Mouse (Mus musculus) adrenal gland, adult 18-20 months (tissue): Measurements from ENCODE around the gene Mrm3. TPM values are rescaled to one million over a fixed set of nuclear protein-coding genes. Genes with fewer than 3 reads are reported as not detected.

Source experiments
- DNase-seq, 2 experiments: peaks; one replicate each; pipeline ENCODE4 v3.0.0; 2021 to 2022; ENCODE audit warnings: low spot score in 2 of 2
- total RNA-seq, 2 experiments: library from RNA; stranded (reverse); gene quantifications; 1 replicate in 1 of 2; 2 replicates in 1 of 2; pipeline ENCODE4 v1.2.3; 2021

Gene Mrm3
- total RNA-seq, 2 experiments from 2014 or later: 19.2 to 21.2 TPM

DNA sequence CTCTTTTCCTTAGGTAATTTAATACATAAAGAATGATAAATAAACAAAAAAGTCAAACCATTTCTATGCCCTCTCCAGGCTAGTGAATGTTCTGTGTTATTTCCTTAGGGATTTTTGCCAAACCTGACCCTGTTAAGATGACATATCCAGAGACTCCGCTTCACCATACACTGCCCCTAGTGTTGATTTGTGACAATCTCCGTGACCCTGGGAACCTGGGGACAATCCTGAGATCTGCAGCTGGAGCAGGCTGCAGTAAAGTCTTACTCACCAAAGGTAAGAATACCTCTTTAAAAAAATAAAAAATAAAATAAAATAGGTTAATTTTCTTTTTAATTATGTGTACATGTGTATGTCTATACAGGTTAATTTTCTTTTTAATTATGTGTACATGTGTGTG, 3.7 kb downstream of the Mrm3 start:
- DNase-seq: no peak

DNA sequence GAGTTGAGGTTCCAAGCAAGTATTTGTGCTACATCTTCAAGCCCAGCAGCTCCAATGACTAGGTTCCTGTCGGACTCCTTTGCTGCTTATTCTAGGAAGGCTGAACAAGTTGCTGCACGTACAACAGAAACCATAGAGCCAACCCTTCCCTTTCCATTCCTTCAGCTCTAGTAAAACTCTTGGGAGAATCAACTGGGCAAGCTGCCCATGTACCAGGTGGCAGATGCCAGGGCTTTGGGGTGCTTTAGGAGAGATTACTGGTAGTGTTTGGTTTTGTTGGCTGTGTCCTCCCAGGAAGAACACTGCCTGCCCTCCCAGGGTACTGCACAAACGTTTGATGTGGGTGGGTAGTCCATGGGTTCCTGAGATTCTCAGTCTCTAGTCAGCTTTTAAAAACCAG, 8.5 kb downstream of the Mrm3 start:
- no peak for DNase-seq

DNA sequence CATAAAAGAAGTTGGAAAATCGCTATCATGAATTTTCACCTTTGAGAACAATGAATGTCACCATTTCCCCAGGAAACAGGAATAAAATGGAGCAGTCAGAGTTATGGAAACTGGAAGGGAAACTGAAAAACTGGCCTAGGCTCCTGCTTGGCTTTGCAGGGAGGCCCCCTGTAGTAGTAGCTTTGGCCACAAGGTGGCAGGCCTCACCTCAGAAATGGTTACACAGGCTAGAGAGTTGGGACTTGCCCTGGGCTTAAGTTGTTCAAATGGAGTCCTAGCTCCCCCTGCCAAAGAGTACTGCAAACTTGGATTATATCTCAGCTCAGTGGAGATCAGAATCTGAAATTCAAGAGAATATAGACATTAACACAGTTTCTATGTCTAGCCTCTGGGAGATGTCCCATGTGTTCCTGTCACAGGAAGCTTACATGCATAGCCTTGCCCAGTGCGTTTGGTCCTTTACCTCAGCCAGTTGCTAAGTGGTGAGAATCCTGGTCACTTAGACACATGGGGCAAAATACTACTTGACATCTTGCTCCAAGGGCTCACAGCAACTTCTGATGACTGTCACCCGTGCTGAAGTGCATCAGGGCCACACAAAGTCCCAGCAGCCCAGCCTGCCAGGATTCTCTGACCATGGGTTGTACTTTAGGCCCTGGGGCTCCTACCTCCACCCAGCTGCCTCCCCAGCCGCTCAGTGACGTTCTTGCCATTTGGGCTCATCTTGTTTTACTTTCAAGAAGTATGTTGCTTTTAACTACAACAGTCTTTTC, 9.8 kb downstream of the Mrm3 start:
- peak; percentile 85 to 90 for DNase-seq

DNA sequence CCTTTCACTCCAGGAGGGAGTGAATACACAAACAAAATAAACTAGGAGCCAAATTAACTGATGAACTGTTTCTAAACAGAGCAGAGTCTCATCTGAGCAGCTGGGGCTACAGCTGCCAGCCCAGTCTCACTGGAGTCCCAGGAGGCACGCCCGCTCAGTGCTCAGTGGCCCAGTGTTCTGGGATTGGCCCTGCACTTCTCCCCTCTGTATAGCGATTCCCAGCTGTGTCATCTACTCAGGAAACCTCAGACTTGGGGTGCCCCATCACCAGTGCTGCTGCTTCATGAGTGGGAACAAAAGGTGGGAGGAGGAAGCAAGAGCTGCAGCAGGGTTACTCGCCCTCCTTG, 10.4 kb downstream of the Mrm3 start:
- no peak for DNase-seq

DNA sequence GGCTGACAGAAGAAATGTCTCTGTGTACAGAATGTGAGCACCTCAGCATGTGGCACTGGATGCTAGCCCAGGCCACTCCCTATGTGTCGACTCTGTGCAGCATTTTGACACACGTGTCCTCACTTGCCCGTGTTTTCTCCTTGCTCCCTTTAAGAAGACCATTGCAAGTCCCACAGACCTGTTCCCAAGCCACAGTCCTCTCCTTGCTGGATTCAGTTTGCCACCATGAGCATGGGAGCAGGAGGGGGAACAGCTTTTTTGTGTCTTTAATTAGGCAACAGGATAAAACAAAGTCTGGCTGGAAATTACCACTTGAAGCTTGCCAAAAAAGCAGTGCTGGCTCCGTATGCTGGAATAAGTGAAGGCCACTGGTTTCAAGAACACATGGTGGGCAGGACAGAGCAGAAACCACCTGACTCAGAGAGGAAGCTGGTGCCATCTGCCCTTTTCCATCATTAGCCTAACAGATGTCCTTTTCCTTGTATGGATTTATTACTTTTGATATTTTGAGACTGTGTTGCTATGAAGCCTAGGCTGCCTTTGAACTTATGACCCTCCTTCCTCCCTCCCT, 12.0 kb downstream of the Mrm3 start:
- no peak for DNase-seq

DNA sequence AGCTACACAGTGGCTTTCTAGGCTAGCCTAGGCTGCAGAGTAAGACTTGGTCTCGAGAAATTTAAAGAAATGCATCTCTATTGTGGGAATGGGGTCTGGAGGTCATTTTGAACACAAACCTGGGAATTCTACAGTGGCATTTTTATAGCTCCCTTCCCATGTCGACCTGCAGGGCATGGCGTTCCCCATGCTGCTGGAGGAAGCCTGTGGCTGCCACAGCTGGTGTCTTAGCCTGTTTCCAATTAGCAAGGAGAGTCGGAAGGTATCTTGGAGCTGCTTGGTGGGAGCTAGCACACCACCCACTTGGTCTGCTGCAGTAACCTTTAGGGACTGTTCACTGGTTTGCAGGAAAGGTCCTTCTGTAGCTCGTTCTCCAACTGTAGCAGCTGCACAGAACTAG, 12.6 kb downstream of the Mrm3 start:
- DNase-seq: no peak

DNA sequence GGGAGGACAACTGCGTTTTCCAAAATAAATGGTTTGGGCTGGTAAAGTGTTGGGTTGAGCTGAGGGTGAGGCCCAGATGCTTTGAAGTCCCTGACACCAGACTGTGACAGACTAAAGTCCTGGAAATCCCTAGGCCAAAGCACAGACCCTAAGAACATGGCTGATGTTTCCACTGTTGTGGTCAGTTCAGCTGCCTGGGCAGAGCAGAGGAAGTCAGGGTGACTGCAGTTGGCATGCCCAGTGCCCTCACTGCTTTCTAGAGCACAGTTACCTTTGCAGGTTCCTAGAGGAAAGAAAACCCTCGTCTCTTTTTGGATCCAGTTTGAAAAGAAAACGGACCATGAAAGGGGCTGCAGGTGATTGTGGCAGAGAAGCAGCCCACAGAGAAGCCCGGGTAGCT, 13.9 kb downstream of the Mrm3 start:
- DNase-seq: no peak

DNA sequence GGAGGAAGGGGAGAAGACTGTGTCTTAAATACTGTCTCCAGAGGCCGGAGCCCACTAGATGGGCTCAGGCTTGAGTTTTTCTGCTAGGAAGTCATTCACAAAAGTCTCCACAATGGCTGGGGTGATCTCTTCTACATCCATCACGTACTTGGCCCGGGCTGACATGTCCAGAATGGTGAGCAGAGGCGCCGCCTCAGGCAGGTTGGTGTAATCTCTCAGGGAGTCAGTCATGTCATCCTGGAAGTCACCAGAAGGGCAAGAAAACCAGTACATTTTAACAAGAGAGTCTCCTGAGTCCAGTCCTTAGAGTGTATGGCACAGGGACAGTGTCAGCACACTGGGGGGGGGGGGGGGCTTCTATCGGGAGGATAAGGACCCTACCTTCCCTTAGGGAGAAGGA, 15.0 kb downstream of the Mrm3 start:
- DNase-seq: no peak

DNA sequence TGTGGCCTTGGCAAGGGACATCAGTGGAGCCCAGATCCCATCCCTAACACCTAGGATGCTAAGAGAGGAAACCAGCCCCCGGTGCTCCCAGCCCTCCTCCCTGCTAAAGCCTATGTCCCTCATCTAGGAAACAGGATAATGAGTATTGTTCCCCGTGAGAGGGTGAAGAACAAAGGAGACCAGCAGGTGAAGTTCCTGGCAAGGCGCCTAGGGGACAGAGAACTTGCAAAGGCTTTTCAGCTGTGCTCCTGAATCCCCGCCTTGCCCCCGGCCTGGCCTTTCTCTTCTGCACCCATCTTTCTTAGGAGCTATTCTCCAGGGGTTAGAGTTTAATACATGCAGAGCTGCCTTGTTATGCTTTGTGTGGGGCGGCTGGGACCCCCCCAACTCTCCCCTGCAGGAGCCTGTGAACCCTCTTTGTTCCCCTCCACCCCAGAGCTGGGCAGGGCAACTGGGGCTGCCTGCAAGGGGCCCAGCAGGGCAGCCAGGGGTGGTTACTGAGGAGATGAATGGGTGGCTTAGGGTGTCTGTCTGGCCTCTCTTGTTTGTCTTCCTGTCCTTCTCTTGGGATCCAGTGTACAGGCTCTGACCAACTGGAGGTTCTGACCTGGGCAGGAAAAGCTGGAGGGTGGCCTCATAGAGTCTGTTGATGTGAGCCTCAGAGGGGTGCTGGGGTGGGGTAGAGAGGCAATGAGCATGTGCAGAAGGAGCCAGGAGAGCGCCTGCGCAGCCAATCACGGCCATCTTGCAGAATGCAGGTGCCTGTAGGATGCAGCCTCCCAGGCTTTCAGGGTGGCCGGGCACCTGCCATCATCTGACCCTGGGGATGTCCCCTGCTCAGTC, 16.9 kb downstream of the Mrm3 start:
- no peak for DNase-seq

DNA sequence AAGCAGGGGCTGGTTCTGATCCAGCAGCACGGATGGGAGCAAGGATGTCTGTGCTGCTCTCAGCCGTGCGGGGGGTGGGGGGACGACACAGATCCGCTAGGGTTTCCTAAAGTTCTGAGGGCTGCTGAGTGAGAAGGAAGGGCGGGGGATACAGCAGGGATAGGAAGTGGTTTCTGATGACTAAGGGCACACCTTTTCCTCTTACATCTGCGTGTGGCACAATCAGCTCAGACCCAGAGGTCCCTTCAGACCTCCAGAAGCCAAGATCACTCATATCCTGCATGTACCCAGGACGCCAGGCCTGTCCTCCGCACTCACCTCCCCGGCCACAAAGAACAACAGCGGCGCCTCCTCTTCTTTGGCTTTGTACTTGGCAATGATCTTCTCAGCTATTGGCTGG, 17.7 kb downstream of the Mrm3 start:
- no peak for DNase-seq

DNA sequence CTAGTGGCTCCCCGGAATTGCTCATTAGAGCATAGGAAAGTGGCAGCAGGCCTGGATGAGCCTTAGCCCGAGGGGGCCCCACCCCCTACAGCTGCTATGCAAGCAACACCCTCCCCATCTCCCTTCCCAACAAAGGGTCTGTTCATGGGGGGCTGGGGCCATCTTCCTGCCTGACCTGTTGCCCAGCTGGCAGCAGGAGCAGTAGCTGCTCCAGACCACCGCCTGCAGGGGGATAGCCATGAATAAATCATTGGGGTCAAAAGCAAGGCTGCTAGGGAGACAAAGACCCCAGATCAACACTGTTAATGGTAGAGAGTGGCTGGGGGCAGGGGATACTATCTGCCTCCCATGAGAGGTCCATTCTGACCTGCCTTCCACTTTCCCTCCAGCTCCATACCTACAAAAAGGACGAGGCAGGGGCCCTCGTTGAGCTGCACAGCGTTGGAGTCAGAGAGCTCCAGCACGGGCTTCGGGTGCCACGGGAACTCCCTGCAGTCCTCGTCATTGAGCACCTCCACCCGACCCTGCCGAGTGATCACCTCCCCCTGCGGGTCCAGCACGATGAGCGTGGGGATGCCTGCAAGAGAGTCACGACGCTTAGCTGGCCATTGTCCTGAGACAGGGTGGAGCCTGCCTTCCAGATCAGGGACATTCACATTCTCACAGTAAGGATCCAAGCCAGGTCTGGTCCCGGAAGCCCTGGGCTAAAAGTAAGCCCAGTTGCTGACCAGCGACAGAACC, 19.3 kb downstream of the Mrm3 start:
- DNase-seq: no peak

DNA sequence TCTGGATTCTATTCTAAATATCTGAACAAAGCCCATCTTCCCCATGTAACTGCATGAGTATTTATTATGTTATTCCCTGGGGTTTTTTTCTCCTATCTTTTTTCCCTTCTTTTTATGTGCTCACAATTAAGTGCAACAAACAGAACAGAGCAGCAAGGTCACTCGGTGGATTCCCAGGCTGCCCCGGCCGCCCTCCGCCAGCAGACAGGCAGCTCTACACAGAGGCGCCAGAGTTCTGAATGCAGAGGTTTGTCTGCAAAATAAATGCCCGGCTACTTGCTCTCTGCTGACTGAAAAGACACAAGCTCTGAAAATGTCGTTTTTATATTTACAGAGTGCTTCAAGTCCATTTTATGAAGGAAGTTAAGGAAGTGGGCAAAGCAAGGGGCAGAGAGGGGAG, 24.0 kb downstream of the Mrm3 start:
- no peak for DNase-seq

DNA sequence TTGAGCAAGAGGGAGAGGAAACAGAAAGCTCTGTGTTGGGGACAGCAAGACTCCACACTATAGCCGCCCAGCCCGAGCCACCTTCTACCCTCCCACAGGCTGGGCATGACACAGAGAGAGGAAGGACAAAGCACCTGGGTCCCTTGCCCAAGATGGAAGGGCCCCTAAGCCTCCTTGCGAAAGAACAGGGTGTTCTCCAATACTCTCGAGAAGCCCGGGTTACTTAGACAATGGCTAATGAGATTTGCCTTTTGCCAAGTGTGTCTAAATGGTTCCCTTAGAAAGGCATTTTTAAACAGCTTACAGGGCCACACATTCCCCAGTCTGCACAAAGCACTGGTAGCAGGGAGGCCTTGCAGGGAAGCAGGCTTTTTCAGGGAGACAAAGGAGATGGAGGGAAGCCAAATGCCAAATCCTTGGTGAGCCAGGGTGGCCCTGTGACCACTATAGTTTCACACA, 24.5 kb downstream of the Mrm3 start:
- no peak for DNase-seq

DNA sequence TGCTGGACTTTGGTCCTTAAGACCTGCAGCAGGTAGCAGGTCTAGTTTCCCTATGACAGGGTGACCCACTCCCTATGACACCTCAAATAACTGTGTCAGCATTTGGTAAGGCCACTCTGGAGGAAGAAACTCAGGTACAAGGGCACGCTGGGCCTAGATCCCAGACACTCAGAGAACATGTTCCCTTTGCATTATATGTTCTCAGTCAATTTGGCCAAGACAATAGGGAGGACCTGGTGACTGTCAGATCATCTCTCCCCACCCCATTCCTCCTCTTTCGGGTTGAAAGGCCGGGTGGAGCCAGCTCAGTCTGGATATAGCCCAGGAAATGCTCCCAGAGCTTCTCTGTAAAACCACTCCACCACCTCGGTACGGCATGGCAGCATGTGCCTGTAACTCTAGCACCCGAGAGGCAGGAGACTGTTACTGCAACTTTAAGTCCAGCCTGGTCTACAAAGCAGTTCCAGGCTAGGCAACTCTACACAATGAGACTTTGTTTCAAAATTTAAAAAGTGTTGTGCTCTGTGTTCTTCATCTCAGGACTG, 25.1 kb downstream of the Mrm3 start:
- no peak for DNase-seq

DNA sequence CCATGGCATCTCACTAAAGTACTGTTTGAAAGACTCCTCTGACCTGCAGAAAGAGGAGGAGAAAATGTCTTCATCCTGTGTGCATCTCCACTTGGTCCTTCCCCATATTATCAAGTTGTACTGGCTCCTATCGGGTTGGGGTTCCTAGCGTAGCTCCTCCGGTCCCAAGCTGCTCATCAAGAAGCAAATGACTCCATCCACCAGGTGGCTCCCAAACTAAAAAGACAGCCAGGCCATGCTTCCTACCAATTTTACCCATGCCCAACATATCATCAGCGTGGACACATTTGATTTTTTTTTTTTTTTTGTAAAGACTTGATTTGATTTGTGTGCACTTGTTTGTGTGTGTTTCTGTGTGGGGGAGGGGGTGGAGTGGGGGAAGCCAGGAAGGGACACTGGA, 28.9 kb downstream of the Mrm3 start:
- no peak for DNase-seq

DNA sequence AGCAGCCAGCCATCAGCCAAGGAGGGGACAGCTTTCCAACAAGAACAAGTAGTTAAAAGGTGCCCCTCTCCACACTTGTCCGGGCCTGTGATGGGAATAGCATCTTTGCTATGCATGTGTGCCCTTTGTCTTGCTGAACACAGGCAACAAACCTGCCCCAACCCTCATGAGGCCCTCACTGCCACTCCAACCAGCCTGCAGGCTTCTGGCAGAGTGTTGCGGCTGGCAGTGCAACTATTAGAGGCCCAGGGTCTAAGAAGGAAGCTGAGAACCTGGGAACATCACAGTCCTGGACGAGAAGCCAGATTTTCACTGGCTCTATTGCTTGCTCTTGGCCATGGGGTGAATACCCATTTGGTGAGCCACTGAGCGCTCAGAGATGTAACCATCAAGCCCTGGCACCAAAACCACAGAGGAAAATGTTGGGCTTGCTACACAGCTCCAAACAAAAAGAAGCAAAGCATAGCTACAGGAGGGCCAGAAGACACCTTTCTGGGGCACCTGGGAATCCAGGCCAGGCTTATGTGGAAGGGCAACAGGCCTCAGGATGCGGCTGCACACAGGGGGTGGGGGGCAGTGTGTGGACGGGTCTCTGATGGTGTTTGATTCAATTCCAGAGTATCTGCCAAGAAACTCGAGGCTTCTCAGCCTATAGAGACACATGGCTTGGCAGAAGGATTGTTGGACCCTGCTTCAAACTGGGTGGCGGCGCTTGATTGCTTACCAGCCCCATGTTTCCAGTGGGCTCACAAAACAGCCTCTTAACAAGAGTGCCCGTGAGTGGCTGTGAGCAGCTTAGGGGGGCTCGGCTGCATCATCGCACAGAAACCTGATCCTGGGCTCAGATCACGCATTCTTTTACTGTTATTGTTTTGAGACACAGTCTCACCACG, 35.7 kb downstream of the Mrm3 start:
- DNase-seq: no peak

DNA sequence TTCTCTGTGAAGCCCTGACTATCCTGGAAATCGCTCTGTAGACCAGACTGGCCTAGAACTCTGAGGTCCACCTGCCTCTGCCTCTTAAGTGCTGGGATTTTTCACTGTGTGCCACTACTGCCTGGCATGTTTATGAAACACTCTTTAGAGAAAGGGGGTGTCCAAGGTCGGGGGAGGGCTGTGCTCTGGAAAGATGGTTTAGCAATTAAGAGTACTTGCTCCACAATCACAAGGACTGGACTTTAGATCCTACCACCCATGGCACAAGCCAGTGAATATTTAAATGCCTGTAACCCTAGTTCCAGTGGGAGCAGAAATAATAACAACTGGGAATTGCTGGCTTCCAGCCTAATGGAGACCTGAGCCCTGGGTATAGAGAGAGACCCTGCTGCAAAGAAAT, 36.5 kb downstream of the Mrm3 start:
- DNase-seq: no peak

DNA sequence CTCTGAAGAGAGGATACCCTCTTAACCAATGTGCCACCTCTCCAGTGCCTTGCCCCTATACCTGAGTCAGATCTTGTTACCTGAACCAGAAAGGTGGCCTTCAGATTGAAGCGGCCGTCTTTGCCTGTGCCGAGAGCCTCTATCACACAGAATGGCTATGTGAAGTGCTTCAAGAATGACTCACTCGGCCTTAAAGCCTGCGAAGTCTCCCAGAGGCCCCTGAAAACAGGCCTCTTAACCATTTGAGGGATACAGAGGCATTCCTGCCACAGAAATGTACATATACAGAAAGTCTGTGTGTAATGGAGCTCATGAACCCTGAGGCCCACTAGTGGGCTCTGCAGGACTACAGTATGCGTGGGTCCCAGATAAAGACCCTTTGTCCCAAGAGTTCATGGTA, 40.3 kb downstream of the Mrm3 start:
- DNase-seq: no peak

DNA sequence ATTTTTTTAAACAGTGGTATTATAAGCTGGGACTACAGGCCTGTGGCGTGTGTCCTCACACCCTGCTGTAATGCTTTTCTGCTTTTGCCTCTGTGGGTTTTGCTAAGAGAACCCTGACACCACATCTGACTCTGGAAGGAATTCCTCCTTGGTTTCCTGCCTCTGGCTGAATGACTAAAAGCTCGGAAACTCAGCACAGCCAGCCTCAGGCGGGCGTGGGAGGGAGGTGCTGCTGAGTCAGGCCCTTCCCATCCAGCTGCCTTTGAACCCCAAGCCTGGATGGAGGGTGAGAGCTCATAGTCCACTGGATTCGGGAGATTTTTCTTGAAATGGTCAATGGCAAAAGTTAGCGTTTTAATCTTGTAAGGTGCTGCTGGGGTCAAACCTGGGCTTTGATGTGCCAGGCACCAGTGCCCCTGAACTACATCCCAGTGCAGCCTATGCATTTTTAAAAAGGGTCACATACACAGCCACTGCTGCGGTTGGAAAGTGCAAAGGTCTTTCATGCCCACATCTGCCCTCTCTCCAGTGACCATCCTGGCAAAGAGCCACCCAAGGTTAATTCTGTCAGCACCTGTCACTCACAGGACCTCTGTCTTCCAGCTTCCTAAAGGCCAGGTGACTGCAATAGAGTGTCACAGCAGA, 42.0 kb downstream of the Mrm3 start:
- DNase-seq: peak in 1 of 2 experiments; percentile 45
